Mouse (Mus musculus): ENCODE data around the gene Rock2. TPM values are rescaled to one million over a fixed set of nuclear protein-coding genes. Genes with fewer than 3 reads are reported as not detected.

Gene Rock2
- total and polyA plus RNA-seq, 2 experiments = 1.7 to 14.5 TPM

DNA sequence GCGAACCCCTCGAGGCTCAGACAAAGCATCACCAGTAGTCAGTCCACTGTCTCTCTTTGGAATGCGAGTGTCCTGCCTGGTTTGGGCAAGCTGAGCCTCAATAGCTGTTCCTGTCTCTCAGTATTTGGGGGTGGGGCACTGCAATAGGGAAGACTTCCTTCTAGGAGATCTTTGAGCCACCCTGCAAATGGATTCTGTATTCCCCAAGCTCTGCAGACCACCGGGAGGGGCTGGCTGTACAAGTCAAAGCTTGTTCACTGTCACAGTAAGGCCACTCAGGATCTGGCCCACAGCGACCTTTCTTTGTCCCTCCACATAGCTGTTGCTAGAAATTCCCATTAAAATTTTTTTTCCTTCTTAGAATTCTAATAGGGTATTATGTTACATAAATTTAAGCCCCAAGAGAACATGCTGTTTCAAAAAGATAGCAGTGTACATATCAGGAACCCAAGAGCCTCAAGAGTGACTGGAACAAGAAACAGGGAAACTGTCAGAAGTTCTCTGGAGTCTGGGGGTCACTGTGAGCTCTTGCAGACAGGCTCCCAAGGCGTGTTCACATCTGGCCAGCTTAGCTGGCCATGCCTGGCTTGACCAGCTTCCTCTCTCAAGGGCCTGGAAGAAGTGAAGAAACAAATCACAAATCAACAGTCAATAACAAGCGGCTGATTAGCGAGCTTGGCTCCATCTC is 25.5 kb upstream of the Rock2 start:
- Histone ChIP-seq H3K4me1 (ENCODE audit: control insufficient read depth, insufficient read depth, low read length) (peaks cover 33% of the 10 kb centered on the region), H3K9ac (ENCODE audit: low read depth, low read length) (no peak overlapping the region), H3K79me2 (ENCODE audit: control insufficient read depth, insufficient read depth, low read length) (no peaks in the 10 kb centered on the region), H3K27ac (replicated peaks; ENCODE audit: insufficient read depth, low read depth, low read length) (0 out of 2 replicates have a peak overlapping the region, but pooled peaks have one; percentile 5), H3K4me3 (ENCODE audit: insufficient read depth, low read depth, low read length) (no peak overlapping the region), H3K36me3 (ENCODE audit: control insufficient read depth, insufficient read depth, low read length) (no peaks in the 10 kb centered on the region), H3K27me3 (ENCODE audit: control insufficient read depth, insufficient read depth, low read length) (no peaks in the 10 kb centered on the region)
- DNase-seq (ENCODE audit: extremely low read depth, low read depth, low spot score) = no peak
- TF ChIP-seq POLR2A (IDR thresholded peaks at IDR 0.05; ENCODE audit: extremely low read depth, insufficient read depth, low read length) (no peak), CTCF (IDR thresholded peaks at IDR 0.05; ENCODE audit: low read depth, low read length) (no peak)
- 80% methylated on average over 8 of the region's 8 CpGs for WGBS

DNA sequence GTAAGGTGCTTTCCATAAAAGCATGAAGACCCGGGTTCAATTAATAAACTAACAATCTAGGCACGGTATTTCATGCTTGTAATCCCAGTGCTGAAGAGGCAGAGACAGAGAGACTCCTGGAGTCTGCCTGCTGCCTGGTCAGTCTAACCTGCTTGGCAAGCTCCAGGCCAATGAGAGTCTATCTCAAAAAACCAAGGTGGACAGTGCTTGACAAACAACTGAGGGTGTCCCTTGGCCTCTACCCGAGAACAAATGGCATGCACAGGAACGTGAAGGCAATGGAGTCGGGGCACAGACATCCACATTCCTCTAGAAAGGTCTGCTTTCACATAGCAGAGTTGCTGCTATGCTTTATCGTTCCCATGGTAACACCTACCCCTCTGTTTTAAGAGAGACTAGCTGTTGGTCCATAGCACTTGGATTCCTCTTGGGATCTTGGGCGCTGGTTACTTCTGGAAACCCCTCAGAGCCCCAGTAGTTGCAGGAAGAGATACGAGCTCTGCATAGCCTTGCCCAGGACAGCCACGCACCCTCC is 24.8 kb upstream of the Rock2 start:
- Histone ChIP-seq H3K27ac (replicated peaks; ENCODE audit: insufficient read depth, low read depth, low read length) (peak overlapping the region; percentile 67; the same call in 1 of the 2 replicates), H3K9ac (ENCODE audit: low read depth, low read length) (no peak overlapping the region), H3K4me3 (ENCODE audit: insufficient read depth, low read depth, low read length) (no peak overlapping the region), H3K36me3 (ENCODE audit: control insufficient read depth, insufficient read depth, low read length) (no peaks in the 10 kb centered on the region), H3K79me2 (ENCODE audit: control insufficient read depth, insufficient read depth, low read length) (no peaks in the 10 kb centered on the region), H3K4me1 (ENCODE audit: control insufficient read depth, insufficient read depth, low read length) (peaks cover 37% of the 10 kb centered on the region), H3K27me3 (ENCODE audit: control insufficient read depth, insufficient read depth, low read length) (no peaks in the 10 kb centered on the region)
- peak; percentile 43 for DNase-seq (ENCODE audit: extremely low read depth, low read depth, low spot score)
- no peak for TF ChIP-seq POLR2A (IDR thresholded peaks at IDR 0.05; ENCODE audit: extremely low read depth, insufficient read depth, low read length)
- no peak for TF ChIP-seq CTCF (IDR thresholded peaks at IDR 0.05; ENCODE audit: low read depth, low read length)
- WGBS = 46% methylated on average over 9 of the region's 9 CpGs

DNA sequence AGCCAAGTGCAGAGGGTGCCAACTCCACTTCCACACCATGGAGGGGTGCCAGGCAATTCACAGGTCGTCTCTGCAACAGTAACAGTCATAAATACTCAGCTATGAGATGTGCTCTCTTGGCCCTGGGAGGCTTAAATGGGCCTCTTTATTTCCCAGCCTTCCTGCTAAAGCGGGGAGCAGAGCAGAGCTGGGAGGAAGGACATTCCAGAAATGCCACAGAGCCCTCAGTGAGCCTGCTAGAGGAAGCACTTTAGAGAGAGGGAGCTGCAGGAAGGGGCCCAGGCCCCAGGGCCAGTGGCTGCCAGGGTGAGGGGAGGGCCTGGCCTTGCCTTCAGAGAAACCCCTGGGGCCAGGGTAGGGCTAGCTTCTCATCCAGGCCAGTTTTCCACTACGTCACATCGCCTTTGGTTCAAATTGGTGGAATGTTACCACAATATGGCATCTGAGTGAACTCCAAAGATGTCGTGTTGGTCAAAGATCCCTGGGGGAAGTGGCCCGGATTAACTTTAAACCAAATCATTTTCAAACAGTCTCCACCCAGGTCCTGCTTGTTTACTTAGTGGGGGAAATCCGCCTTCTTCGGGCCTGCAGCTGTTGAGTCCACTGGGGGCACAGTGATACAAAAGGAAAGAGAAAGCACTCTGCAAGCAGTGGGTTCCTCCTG is 24.2 kb upstream of the Rock2 start:
- peak; percentile 69 for DNase-seq (ENCODE audit: extremely low read depth, low read depth, low spot score)

DNA sequence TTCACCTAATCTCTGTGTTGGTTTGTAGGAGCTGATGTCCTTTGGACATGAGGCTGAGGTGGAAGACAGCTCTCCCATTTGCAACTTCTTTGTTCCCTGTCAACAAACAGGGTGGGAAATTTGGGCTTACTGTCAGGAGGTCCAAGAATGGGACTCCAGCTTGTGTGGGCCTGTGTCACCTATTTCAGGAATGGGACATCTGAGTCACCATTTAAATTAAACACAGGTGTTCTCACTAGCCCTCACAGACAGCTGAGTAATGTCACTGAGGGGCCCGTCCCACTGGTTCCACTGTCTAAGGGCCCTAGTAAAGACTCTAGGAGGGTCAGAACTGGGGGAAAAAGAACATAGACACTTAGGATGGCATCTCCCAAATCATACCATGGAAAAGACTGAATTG is 22.7 kb upstream of the Rock2 start:
- peaks cover 39% of the 10 kb centered on the region for H3K4me1 ChIP-seq (ENCODE audit: control insufficient read depth, insufficient read depth, low read length)
- no peak overlapping the region for H3K27ac ChIP-seq (replicated peaks; ENCODE audit: insufficient read depth, low read depth, low read length)
- no peak overlapping the region for H3K9ac ChIP-seq (ENCODE audit: low read depth, low read length)
- no peak for TF ChIP-seq CTCF (IDR thresholded peaks at IDR 0.05; ENCODE audit: low read depth, low read length)
- TF ChIP-seq POLR2A (IDR thresholded peaks at IDR 0.05; ENCODE audit: extremely low read depth, insufficient read depth, low read length) = no peak
- DNase-seq (ENCODE audit: extremely low read depth, low read depth, low spot score) = no peak
- H3K36me3 ChIP-seq (ENCODE audit: control insufficient read depth, insufficient read depth, low read length) = no peaks in the 10 kb centered on the region
- H3K79me2 ChIP-seq (ENCODE audit: control insufficient read depth, insufficient read depth, low read length) = no peaks in the 10 kb centered on the region
- H3K27me3 ChIP-seq (ENCODE audit: control insufficient read depth, insufficient read depth, low read length) = no peaks in the 10 kb centered on the region
- H3K4me3 ChIP-seq (ENCODE audit: insufficient read depth, low read depth, low read length) = no peak overlapping the region
- WGBS = 97% methylated on average over 1 of the region's 1 CpGs

More for the DNA sequence above, 24.2 kb upstream of the Rock2 start:
- Histone ChIP-seq H3K36me3 (ENCODE audit: control insufficient read depth, insufficient read depth, low read length) (no peaks in the 10 kb centered on the region), H3K4me3 (ENCODE audit: insufficient read depth, low read depth, low read length) (no peak overlapping the region), H3K79me2 (ENCODE audit: control insufficient read depth, insufficient read depth, low read length) (no peaks in the 10 kb centered on the region), H3K27me3 (ENCODE audit: control insufficient read depth, insufficient read depth, low read length) (no peaks in the 10 kb centered on the region), H3K9ac (ENCODE audit: low read depth, low read length) (no peak overlapping the region), H3K27ac (replicated peaks; ENCODE audit: insufficient read depth, low read depth, low read length) (peak overlapping the region; percentile 67), H3K4me1 (ENCODE audit: control insufficient read depth, insufficient read depth, low read length) (peaks cover 38% of the 10 kb centered on the region)
- WGBS = 28% methylated on average over 8 of the region's 8 CpGs
- TF ChIP-seq CTCF (IDR thresholded peaks at IDR 0.05; ENCODE audit: low read depth, low read length) (no peak), POLR2A (IDR thresholded peaks at IDR 0.05; ENCODE audit: extremely low read depth, insufficient read depth, low read length) (no peak)

DNA sequence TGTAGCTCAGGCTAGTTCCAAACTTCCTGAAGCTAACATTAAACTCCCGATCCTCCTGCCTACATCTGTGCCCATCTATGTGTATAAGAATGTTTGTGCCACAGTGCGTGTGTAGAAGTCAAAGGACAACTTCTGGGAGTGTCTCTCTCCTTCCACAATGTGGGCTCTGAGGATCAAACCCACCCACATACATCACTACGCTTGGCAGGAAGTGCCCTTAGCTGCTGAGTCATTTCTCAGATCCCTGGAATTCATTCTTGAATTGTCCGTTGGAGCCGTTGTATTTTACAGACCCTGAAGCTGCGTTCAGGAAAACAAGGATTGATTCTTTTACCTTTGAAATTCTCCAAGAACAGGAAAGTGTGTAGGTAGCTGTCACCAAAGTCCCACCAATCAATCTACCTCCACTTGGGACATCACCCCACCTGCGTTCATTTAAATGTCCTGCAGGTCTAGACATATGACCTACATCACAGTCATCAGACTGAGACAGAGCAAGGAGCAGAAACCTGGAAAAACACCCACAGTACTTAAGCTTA is 21.7 kb upstream of the Rock2 start:
- no peak overlapping the region for H3K9ac ChIP-seq (ENCODE audit: low read depth, low read length)
- no peaks in the 10 kb centered on the region for H3K27me3 ChIP-seq (ENCODE audit: control insufficient read depth, insufficient read depth, low read length)
- peaks cover 44% of the 10 kb centered on the region for H3K4me1 ChIP-seq (ENCODE audit: control insufficient read depth, insufficient read depth, low read length)
- no peak for TF ChIP-seq POLR2A (IDR thresholded peaks at IDR 0.05; ENCODE audit: extremely low read depth, insufficient read depth, low read length)
- TF ChIP-seq CTCF (IDR thresholded peaks at IDR 0.05; ENCODE audit: low read depth, low read length) = no peak
- H3K36me3 ChIP-seq (ENCODE audit: control insufficient read depth, insufficient read depth, low read length) = no peaks in the 10 kb centered on the region
- 84% methylated on average over 7 of the region's 7 CpGs for WGBS
- no peak overlapping the region for H3K27ac ChIP-seq (replicated peaks; ENCODE audit: insufficient read depth, low read depth, low read length)
- no peak overlapping the region for H3K4me3 ChIP-seq (ENCODE audit: insufficient read depth, low read depth, low read length)
- no peaks in the 10 kb centered on the region for H3K79me2 ChIP-seq (ENCODE audit: control insufficient read depth, insufficient read depth, low read length)
- DNase-seq (ENCODE audit: extremely low read depth, low read depth, low spot score) = no peak

Data from liver, adult 2 months (tissue).